Mouse (Mus musculus) E14TG2a.4 (cell line): ENCODE results near the gene Synpr.

Experiments
- CTCF ChIP-seq: conservative IDR thresholded peaks from 2 replicates; pipeline ENCODE4 v1.5.1; 2014; ENCODE audit warnings: low read length
- NANOG ChIP-seq: IDR thresholded peaks from 2 replicates; pipeline ENCODE4 v1.6.1; 2014; ENCODE audit warnings: borderline replicate concordance, low read length, mixed read lengths
- POU5F1 ChIP-seq: IDR thresholded peaks from 2 replicates; pipeline ENCODE4 v1.6.1; 2014; ENCODE audit warnings: low read length, borderline replicate concordance

- TF ChIP-seq CTCF, result peak; percentile 46
- no peak for TF ChIP-seq NANOG
- no peak for TF ChIP-seq POU5F1
These were observed 47.7 kb upstream of the Synpr start for GRCm38 (mm10) chr14:13236929-13237328.
